17 mouse cellular contexts compared by ENCODE assay signal in the genomic region with DNA sequence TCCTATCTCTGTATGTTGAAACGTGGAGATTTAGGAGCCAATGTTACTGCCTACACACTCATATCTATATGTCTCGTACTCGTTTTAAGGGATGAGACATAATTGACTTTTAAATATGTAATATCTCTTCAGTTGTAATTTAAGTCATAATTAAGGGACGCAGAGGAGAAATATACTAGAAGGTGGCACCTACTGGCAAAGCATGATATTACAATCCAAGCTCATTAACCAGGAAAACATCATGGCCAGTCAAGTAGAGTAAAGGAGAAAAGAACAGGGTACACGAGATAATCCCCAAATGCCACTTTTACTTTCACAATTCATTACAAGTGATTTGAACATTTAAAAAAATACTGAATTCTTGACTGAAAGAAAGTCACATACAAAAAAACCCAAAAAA. TPM values are rescaled to one million over a fixed set of nuclear protein-coding genes. Genes with fewer than 3 reads are reported as not detected.
DNase-seq lines count a peak whose midpoint lies in the region; ATAC-seq and TF ChIP-seq lines count a peak whose summit lies in the region.
"Had no signal": no experiment of that assay in that cellular context is flagged by ENCODE, and none has a peak within 500 bp of the region (broad histone marks: within the 10 kb centered on the region; RNA-seq: fewer than 3 reads in every experiment).

No protein-coding gene starts in this region.

- ATAC-seq in kidney, postnatal 0 days (replicated peaks; ENCODE audit: low FRiP score, low read depth), result no peak
- no peak for ATAC-seq in Patski
- ATAC-seq in common myeloid progenitor, adult 5-6 weeks (replicated peaks; ENCODE audit: low read depth, poor library complexity, severe bottlenecking), result 0 out of 2 replicates have a peak, but pooled peaks have one; percentile 54
- peak; percentile 41; the same call in 1 of the 2 replicates for ATAC-seq in liver, embryonic 16.5 days (ENCODE audit: low read depth)
- ATAC-seq: forebrain, embryonic 14.5 days; lung, postnatal 0 days; midbrain, embryonic 16.5 days had no signal

- POLR2A ChIA-PET in Patski (lab: Charles Lee), result no interaction called here

- H3K4me2 ChIP-seq in kidney, postnatal 0 days (ENCODE audit: low read length), result no peak overlapping the region
- peak overlapping the region; percentile 32; the same call in 1 of the 2 replicates for H3K4me2 ChIP-seq in liver, embryonic 16.5 days (ENCODE audit: low read depth, low read length)
- H3K4me2 ChIP-seq: hindbrain, embryonic 12.5 days had no signal

- in situ Hi-C loops in Patski (cut with MboI; ENCODE audit: low pct_unique_long_range_greater_than_20kb), result no loop called here

- no peaks in the 10 kb centered on the region for H3K4me1 ChIP-seq in kidney, postnatal 0 days (replicated peaks; ENCODE audit: insufficient read depth, low read length)
- peaks cover 2% of the 10 kb centered on the region; the same call in 1 of the 2 replicates for H3K4me1 ChIP-seq in liver, embryonic 16.5 days (ENCODE audit: control insufficient read depth, low read depth, low read length)
- H3K4me1 ChIP-seq: hindbrain, embryonic 12.5 days had no signal

- no peaks in the 10 kb centered on the region for H3K36me3 ChIP-seq in kidney, postnatal 0 days (ENCODE audit: insufficient read depth, low read length)
- no peaks in the 10 kb centered on the region for H3K36me3 ChIP-seq in liver, embryonic 16.5 days (ENCODE audit: control insufficient read depth, insufficient read depth)
- H3K36me3 ChIP-seq: hindbrain, embryonic 12.5 days had no signal

- CTCF ChIA-PET in Patski (lab: Charles Lee), result no interaction called here

- H3K27me3 ChIP-seq in kidney, postnatal 0 days (ENCODE audit: insufficient read depth, low read length), result no peaks in the 10 kb centered on the region
- peaks cover 22% of the 10 kb centered on the region for H3K27me3 ChIP-seq in Patski
- H3K27me3 ChIP-seq in liver, embryonic 16.5 days (ENCODE audit: control insufficient read depth, insufficient read depth, low read depth, low read length), result no peaks in the 10 kb centered on the region
- H3K27me3 ChIP-seq: hindbrain, embryonic 12.5 days had no signal

- H3K9me3 ChIP-seq in kidney, postnatal 0 days (replicated peaks; ENCODE audit: low read length), result no peaks in the 10 kb centered on the region
- H3K9me3 ChIP-seq in liver, embryonic 16.5 days (replicated peaks; ENCODE audit: control insufficient read depth, low read length), result no peaks in the 10 kb centered on the region
- H3K9me3 ChIP-seq: hindbrain, embryonic 12.5 days had no signal

- no peak for DNase-seq in kidney, postnatal 0 days (ENCODE audit: low spot score)
- no peak for DNase-seq in kidney, adult 11 months
- DNase-seq in Patski (ENCODE audit: low read depth, low spot score), result no peak
- DNase-seq in left cerebral cortex, postnatal 10 days (ENCODE audit: extremely low spot score in 1 of 2, low spot score in 2 of 2), result no peak
- DNase-seq in adrenal gland, adult 2 months, result no peak
- DNase-seq in ovary, adult 18-20 months (ENCODE audit: low spot score), result no peak
- DNase-seq: adrenal gland, adult 8-10 months; cerebellum, adult 11-12 months; heart, adult 11 months; thymus, postnatal 14 days had no signal

- no peak overlapping the region for H3K9ac ChIP-seq in kidney, postnatal 0 days (ENCODE audit: low read depth, low read length)
- no peak overlapping the region for H3K9ac ChIP-seq in liver, embryonic 16.5 days (ENCODE audit: low read depth, low read length)
- H3K9ac ChIP-seq: hindbrain, embryonic 12.5 days had no signal

- WGBS in kidney, postnatal 0 days, result 77% methylated on average over 5 of the region's 5 CpGs
- WGBS in liver, embryonic 16.5 days (ENCODE audit: insufficient replicate concordance), result 48% methylated on average over 5 of the region's 5 CpGs

- 0 out of 2 replicates have a peak, but pooled peaks have one; percentile 22 for TF ChIP-seq CTCF in kidney, postnatal 0 days (IDR thresholded peaks at IDR 0.05; ENCODE audit: low read depth)
- peak; percentile 13 for TF ChIP-seq CTCF in Patski (IDR thresholded peaks at IDR 0.05)

- H3K4me3 ChIP-seq in kidney, postnatal 0 days (replicated peaks; ENCODE audit: low read depth, low read length), result no peak overlapping the region
- no peak overlapping the region for H3K4me3 ChIP-seq in liver, embryonic 16.5 days (ENCODE audit: low read depth, low read length)
- H3K4me3 ChIP-seq: hindbrain, embryonic 12.5 days had no signal

- no peak overlapping the region for H3K27ac ChIP-seq in kidney, postnatal 0 days
- H3K27ac ChIP-seq in liver, embryonic 16.5 days (ENCODE audit: low read length), result peak overlapping the region; percentile 88
- H3K27ac ChIP-seq: hindbrain, embryonic 12.5 days had no signal

- intact Hi-C loops in left cerebral cortex, postnatal 10 days (cut with DNase I), result no loop called here

RNA-seq across cellular contexts. Expression of a gene that starts 31.9 kb away (rescaled TPM):
- 31.1 and 32.3 TPM in 2 replicates for polyA plus RNA-seq in kidney, postnatal 0 days (2015; fragmentation: Nextera tagmentation; extraction: Ambion mirVana)
- 96.2 TPM for polyA plus RNA-seq in Patski (2021)
- 39.2 and 40.4 TPM in 2 replicates for total RNA-seq in common myeloid progenitor, adult 5-6 weeks (2017)
- polyA plus RNA-seq in liver, embryonic 16.5 days (2015; fragmentation: Nextera tagmentation; extraction: Ambion mirVana), result 13.5 and 15.8 TPM in 2 replicates
- 10 to 100 TPM; 85.3 to 91.1 TPM for total RNA-seq in left cerebral cortex, postnatal 10 days (2021)
- 100 to 1,000 TPM; 377 to 429 TPM for total RNA-seq in adrenal gland, adult 2 months (2021)
- 17.4 and 27.3 TPM in 2 replicates for polyA plus RNA-seq in adrenal gland, adult 2 months (2012; rRNA removed)

RNA-seq across cellular contexts. Expression of a gene that starts 52.3 kb away (rescaled TPM):
- polyA plus RNA-seq in kidney, postnatal 0 days (2015; fragmentation: Nextera tagmentation; extraction: Ambion mirVana), result 18.0 and 18.1 TPM in 2 replicates
- polyA plus RNA-seq in Patski (2021), result not detected
- total RNA-seq in common myeloid progenitor, adult 5-6 weeks (2017), result not detected in 2 replicates
- 0.58 and 1.2 TPM in 2 replicates for polyA plus RNA-seq in liver, embryonic 16.5 days (2015; fragmentation: Nextera tagmentation; extraction: Ambion mirVana)
- total RNA-seq in left cerebral cortex, postnatal 10 days (2021), result 10 to 100 TPM; 11.1 to 14.1 TPM
- not detected for total RNA-seq in adrenal gland, adult 2 months (2021)
- polyA plus RNA-seq in adrenal gland, adult 2 months (2012; rRNA removed), result 0.40 and 0.75 TPM in 2 replicates
- total RNA-seq: megakaryocyte, adult 5-6 weeks had no signal

Comparison
In these comparisons a context has a peak if more than half of its experiments do, and no peak if none do; other contexts are left out.
1. ATAC-seq: peak in common myeloid progenitor, adult 5-6 weeks (single experiment) and liver, embryonic 16.5 days (single experiment); none in kidney, postnatal 0 days (single experiment) and Patski (single experiment).